Mouse (Mus musculus): ENCODE measurements around the gene Lgr4. TPM values are rescaled to one million over a fixed set of nuclear protein-coding genes. Genes with fewer than 3 reads are reported as not detected.
A peak's percentile ranks its signal among the peaks of the same experiment; 100 is the strongest.

The Lgr4 gene
- polyA plus RNA-seq, 1 experiment from 2014 or later, result 10.8 TPM

DNA sequence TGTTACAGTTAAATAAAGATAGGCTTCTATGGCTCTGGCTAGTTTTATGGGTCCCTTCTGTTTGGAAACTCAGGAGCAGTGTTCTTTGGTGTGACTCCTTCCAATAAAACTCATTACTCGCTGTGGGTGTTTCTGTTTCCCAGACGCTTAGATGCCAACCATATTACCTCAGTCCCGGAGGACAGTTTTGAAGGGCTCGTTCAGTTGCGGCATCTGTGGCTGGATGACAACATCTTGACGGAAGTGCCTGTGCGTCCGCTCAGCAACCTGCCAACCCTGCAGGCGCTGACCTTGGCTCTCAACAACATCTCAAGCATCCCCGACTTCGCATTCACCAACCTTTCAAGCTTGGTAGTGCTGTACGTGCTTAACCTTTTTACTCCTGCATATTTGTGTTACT is 79.0 kb downstream of the Lgr4 start:
- Histone ChIP-seq H3K4me3 (ENCODE audit: low read depth, low read length) (no peak overlapping the region), H3K27me3 (ENCODE audit: control insufficient read depth, insufficient read depth, low read length) (no peaks in the 10 kb centered on the region), H3K4me1 (ENCODE audit: control insufficient read depth, insufficient read depth, low read length) (0 out of 2 replicates have a peak, but pooled peaks cover 3% of the 10 kb centered on the region), H3K27ac (ENCODE audit: low read depth, low read length) (no peak overlapping the region), H3K4me2 (ENCODE audit: low read depth, low read length) (no peak overlapping the region), H3K9ac (replicated peaks; ENCODE audit: low read depth, low read length) (no peak overlapping the region), H3K9me3 (ENCODE audit: control insufficient read depth, low read length) (no peaks in the 10 kb centered on the region), H3K36me3 (ENCODE audit: control insufficient read depth, insufficient read depth, low read length) (no peaks in the 10 kb centered on the region)
- ATAC-seq (ENCODE audit: low read depth), result no peak
- 34% methylated on average over 12 of the region's 12 CpGs for WGBS

DNA sequence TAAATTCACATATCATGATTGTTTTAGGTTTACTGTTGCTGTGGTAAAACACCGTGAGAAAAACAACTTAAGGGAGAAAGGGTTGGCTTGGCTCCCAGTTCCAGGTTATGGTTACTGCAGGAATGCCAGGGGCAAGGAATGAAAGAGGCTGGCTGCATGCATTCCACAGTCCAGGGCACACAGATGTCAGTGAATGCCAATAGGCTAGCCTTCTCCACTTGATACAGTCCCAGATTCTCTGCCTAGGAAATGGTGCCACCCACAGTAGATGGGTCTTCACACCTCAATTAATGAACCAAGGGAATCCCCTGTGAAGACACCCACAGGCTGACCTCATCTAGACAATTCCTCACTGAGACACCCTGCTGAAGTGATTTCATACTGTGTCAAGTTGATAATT is 87.2 kb downstream of the Lgr4 start:
- Histone ChIP-seq H3K36me3 (ENCODE audit: control insufficient read depth, insufficient read depth, low read length) (0 out of 2 replicates have a peak, but pooled peaks cover 15% of the 10 kb centered on the region), H3K4me1 (ENCODE audit: control insufficient read depth, insufficient read depth, low read length) (no peaks in the 10 kb centered on the region), H3K9ac (replicated peaks; ENCODE audit: low read depth, low read length) (no peak overlapping the region), H3K4me3 (ENCODE audit: low read depth, low read length) (no peak overlapping the region), H3K27me3 (ENCODE audit: control insufficient read depth, insufficient read depth, low read length) (no peaks in the 10 kb centered on the region), H3K9me3 (ENCODE audit: control insufficient read depth, low read length) (no peaks in the 10 kb centered on the region), H3K4me2 (ENCODE audit: low read depth, low read length) (no peak overlapping the region), H3K27ac (ENCODE audit: low read depth, low read length) (no peak overlapping the region)
- no peak for ATAC-seq (ENCODE audit: low read depth)
- WGBS, result 44% methylated on average over 1 of the region's 1 CpGs

DNA sequence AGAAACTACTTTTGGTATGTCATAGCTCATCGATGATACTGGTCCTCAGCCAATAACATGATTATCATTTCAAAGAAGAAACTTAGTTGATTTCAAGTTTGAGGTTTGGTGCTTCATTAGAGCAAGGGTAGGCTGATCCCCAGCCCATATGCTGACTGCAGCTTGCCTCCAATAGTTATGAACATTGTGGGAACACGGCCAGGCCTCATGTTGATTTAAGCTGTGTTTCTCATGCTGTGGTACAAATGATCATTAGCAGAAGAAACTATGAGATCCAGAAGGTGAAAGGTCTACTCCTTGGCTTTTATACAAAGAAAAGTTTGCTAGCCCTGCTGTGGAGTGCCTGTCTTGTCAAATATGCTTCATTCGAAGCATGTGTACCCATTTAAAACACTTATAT is 87.7 kb downstream of the Lgr4 start:
- ATAC-seq (ENCODE audit: low read depth), result no peak
- Histone ChIP-seq H3K4me2 (ENCODE audit: low read depth, low read length) (no peak overlapping the region), H3K9ac (replicated peaks; ENCODE audit: low read depth, low read length) (no peak overlapping the region), H3K9me3 (ENCODE audit: control insufficient read depth, low read length) (no peaks in the 10 kb centered on the region), H3K36me3 (ENCODE audit: control insufficient read depth, insufficient read depth, low read length) (0 out of 2 replicates have a peak, but pooled peaks cover 15% of the 10 kb centered on the region), H3K27ac (ENCODE audit: low read depth, low read length) (no peak overlapping the region), H3K4me1 (ENCODE audit: control insufficient read depth, insufficient read depth, low read length) (no peaks in the 10 kb centered on the region), H3K27me3 (ENCODE audit: control insufficient read depth, insufficient read depth, low read length) (no peaks in the 10 kb centered on the region), H3K4me3 (ENCODE audit: low read depth, low read length) (no peak overlapping the region)
- WGBS, result 89% methylated on average over 3 of the region's 3 CpGs

DNA sequence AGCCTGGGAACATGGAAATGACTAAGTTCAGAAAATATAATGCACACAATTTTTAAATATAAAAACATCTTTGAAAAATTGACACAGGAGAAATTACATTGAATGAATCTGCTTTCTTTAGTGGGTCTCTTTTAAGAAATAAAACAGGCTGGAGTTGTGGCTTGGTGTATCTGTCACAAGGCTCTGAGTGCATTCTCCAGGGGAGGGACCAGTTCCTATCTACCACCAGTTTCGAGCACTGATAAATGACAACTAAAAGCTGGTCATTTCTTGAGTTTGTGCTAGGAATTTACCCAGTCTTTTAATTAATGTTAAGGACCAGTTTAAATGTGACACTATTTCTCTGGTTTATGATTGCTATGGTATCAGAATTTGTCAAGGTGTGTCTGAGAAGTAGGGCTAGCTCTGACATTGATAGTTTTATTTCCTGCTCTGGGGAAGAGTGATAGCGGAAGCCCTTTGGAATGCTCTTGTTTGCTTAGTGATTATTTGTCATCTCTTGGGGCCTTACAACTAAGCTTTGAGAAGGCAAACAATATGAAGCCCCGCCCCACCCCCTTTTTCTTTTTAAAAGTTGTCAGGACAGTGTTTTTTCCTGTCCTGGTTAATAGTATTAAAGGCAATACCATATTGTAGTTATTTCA is 88.3 kb downstream of the Lgr4 start:
- WGBS, result 93% methylated on average over 3 of the region's 3 CpGs

DNA sequence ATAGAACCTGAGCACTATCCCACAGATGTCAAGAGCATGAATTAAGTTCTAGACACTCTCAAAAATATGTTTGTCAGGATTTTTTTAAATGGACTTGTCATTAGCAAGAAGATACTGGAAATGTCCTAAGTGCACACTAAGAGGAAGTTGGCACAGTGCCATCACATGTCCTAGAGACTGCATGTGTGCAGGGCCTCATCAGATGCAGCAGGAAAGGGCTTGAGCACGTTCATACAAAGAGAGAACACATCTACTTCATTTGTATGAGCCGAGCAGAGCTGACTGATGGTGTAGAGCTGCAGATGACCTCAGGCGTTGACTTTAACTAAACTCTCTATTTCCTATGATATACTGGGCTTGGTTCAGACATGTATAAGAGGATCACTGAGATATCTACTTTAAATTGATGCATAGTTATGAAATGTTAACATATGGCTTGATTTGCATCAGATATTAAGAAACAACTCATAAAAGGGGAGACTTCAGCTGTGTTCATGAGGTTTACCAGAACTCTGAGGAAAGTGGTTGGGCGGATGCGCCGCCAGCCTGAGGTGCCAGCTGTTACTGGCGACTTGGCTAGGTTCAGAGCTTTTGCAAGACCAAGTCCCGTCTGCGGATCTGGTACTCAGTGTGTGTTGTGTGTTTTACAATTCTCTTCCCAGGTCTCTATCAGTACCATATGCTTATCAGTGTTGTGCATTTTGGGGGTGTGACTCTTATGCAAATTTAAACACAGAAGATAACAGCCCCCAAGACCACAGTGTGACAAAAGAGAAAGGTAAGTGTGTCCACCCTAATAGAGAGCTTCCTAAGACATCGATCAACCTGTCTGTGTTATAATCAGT is 90.2 kb downstream of the Lgr4 start:
- no peak for ATAC-seq (ENCODE audit: low read depth)
- Histone ChIP-seq H3K4me2 (ENCODE audit: low read depth, low read length) (no peak overlapping the region), H3K27ac (ENCODE audit: low read depth, low read length) (no peak overlapping the region), H3K4me3 (ENCODE audit: low read depth, low read length) (no peak overlapping the region), H3K9ac (replicated peaks; ENCODE audit: low read depth, low read length) (no peak overlapping the region), H3K9me3 (ENCODE audit: control insufficient read depth, low read length) (no peaks in the 10 kb centered on the region), H3K4me1 (ENCODE audit: control insufficient read depth, insufficient read depth, low read length) (no peaks in the 10 kb centered on the region), H3K27me3 (ENCODE audit: control insufficient read depth, insufficient read depth, low read length) (no peaks in the 10 kb centered on the region), H3K36me3 (ENCODE audit: control insufficient read depth, insufficient read depth, low read length) (0 out of 2 replicates have a peak, but pooled peaks cover 21% of the 10 kb centered on the region)
- 92% methylated on average over 10 of the region's 10 CpGs for WGBS

More for the DNA sequence above, 88.3 kb downstream of the Lgr4 start:
- Histone ChIP-seq H3K4me2 (ENCODE audit: low read depth, low read length) (no peak overlapping the region), H3K4me3 (ENCODE audit: low read depth, low read length) (no peak overlapping the region), H3K9ac (replicated peaks; ENCODE audit: low read depth, low read length) (no peak overlapping the region), H3K4me1 (ENCODE audit: control insufficient read depth, insufficient read depth, low read length) (no peaks in the 10 kb centered on the region), H3K36me3 (ENCODE audit: control insufficient read depth, insufficient read depth, low read length) (0 out of 2 replicates have a peak, but pooled peaks cover 15% of the 10 kb centered on the region), H3K9me3 (ENCODE audit: control insufficient read depth, low read length) (no peaks in the 10 kb centered on the region), H3K27me3 (ENCODE audit: control insufficient read depth, insufficient read depth, low read length) (no peaks in the 10 kb centered on the region), H3K27ac (ENCODE audit: low read depth, low read length) (no peak overlapping the region)
- no peak for ATAC-seq (ENCODE audit: low read depth)

DNA sequence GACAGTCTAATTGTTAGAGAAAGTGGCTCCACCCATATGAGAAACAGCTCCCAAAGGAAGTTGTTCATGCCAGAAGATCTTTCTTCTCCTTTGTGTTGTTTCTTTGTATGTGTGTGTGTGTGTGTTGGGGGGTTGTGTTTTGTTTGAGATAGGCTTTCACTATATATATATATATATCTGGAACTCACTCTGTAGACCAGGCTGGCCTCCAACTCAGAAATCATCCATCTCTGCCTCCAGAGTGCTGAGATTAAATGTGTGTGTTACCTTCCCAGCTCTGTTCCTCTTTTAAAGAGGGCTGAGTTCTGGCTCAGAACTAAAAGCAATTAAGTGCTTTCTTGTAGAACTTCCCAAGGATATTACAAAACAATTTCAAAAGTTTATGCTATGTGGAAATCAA is 92.0 kb downstream of the Lgr4 start:
- H3K4me1 ChIP-seq (ENCODE audit: control insufficient read depth, insufficient read depth, low read length), result no peaks in the 10 kb centered on the region
- no peak overlapping the region for H3K27ac ChIP-seq (ENCODE audit: low read depth, low read length)
- H3K27me3 ChIP-seq (ENCODE audit: control insufficient read depth, insufficient read depth, low read length), result no peaks in the 10 kb centered on the region
- 0 out of 2 replicates have a peak, but pooled peaks cover 21% of the 10 kb centered on the region for H3K36me3 ChIP-seq (ENCODE audit: control insufficient read depth, insufficient read depth, low read length)
- ATAC-seq (ENCODE audit: low read depth), result no peak
- H3K9ac ChIP-seq (replicated peaks; ENCODE audit: low read depth, low read length), result no peak overlapping the region
- no peaks in the 10 kb centered on the region for H3K9me3 ChIP-seq (ENCODE audit: control insufficient read depth, low read length)
- no peak overlapping the region for H3K4me3 ChIP-seq (ENCODE audit: low read depth, low read length)
- H3K4me2 ChIP-seq (ENCODE audit: low read depth, low read length), result no peak overlapping the region

DNA sequence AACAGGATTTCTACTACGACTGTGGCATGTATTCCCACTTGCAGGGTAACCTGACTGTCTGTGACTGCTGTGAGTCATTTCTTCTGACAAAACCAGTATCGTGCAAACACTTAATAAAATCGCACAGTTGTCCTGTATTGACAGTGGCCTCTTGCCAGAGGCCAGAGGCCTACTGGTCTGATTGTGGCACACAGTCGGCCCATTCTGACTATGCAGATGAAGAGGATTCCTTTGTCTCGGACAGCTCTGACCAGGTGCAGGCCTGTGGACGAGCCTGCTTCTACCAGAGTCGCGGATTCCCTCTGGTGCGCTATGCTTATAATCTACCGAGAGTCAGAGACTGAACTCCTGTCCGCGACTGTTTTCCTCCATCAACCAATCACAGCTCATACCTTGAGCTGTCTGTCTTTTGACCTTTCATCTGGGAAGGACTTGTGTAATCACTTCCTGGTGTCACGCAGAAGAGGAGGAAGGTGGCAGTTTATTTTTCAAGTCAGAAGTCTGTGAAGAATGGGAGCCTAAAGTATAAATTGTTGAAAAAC is 94.8 kb downstream of the Lgr4 start:
- 77% methylated on average over 13 of the region's 13 CpGs for WGBS
- ATAC-seq (ENCODE audit: low read depth), result no peak
- Histone ChIP-seq H3K9ac (replicated peaks; ENCODE audit: low read depth, low read length) (no peak overlapping the region), H3K27ac (ENCODE audit: low read depth, low read length) (no peak overlapping the region), H3K27me3 (ENCODE audit: control insufficient read depth, insufficient read depth, low read length) (no peaks in the 10 kb centered on the region), H3K4me3 (ENCODE audit: low read depth, low read length) (no peak overlapping the region), H3K36me3 (ENCODE audit: control insufficient read depth, insufficient read depth, low read length) (0 out of 2 replicates have a peak, but pooled peaks cover 21% of the 10 kb centered on the region), H3K4me2 (ENCODE audit: low read depth, low read length) (no peak overlapping the region), H3K4me1 (ENCODE audit: control insufficient read depth, insufficient read depth, low read length) (no peaks in the 10 kb centered on the region; the same call in 1 of the 2 replicates), H3K9me3 (ENCODE audit: control insufficient read depth, low read length) (no peaks in the 10 kb centered on the region)

DNA sequence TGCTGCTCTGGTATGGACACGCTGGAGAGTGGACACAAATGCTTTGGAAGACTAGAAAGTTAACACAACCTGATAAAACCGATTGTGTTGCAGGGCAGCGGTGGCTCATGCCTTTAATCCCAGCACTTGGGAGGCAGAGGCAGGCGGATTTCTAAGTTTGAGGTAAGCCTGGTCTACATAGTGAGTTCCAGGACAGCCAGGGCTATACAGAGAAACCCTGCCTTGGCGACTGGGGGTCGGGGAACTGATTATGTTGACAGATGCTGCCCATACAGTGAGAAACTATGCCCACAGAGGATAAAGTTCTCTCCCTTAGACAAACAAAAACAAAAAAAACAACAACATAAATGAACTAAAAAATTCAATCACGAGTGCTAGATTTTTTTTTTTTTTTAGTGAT is 99.6 kb downstream of the Lgr4 start:
- H3K4me3 ChIP-seq (ENCODE audit: low read depth, low read length), result peak overlapping the region; percentile 85
- H3K9me3 ChIP-seq (ENCODE audit: control insufficient read depth, low read length), result no peaks in the 10 kb centered on the region
- peak overlapping the region; percentile 88; the same call in 1 of the 2 replicates for H3K27ac ChIP-seq (ENCODE audit: low read depth, low read length)
- ATAC-seq (ENCODE audit: low read depth), result peak; percentile 35
- WGBS, result 46% methylated on average over 7 of the region's 7 CpGs
- H3K4me2 ChIP-seq (ENCODE audit: low read depth, low read length), result peak overlapping the region; percentile 86
- H3K4me1 ChIP-seq (ENCODE audit: control insufficient read depth, insufficient read depth, low read length), result peaks cover 18% of the 10 kb centered on the region
- H3K9ac ChIP-seq (replicated peaks; ENCODE audit: low read depth, low read length), result peak overlapping the region; percentile 83
- H3K36me3 ChIP-seq (ENCODE audit: control insufficient read depth, insufficient read depth, low read length), result 0 out of 2 replicates have a peak, but pooled peaks cover 8% of the 10 kb centered on the region
- H3K27me3 ChIP-seq (ENCODE audit: control insufficient read depth, insufficient read depth, low read length), result no peaks in the 10 kb centered on the region

Data from neural tube, embryonic 14.5 days (tissue).